Mouse (Mus musculus): ENCODE results near the gene Zdhhc1.

Zdhhc1 gene

GRCm38 (mm10) chr8:105517346-105517745 lies 20.6 kb upstream of the Zdhhc1 start:
- DNase-seq (ENCODE audit: low spot score) = peak; percentile 58

GRCm38 (mm10) chr8:105516018-105516645 lies 19.4 kb upstream of the Zdhhc1 start:
- DNase-seq (ENCODE audit: low spot score) = peak; percentile 95

GRCm38 (mm10) chr8:105514656-105515055 lies 18.0 kb upstream of the Zdhhc1 start:
- no peak for DNase-seq (ENCODE audit: low spot score)

GRCm38 (mm10) chr8:105514194-105514593 lies 17.5 kb upstream of the Zdhhc1 start:
- no peak for DNase-seq (ENCODE audit: low spot score)

GRCm38 (mm10) chr8:105509997-105510735 lies 13.5 kb upstream of the Zdhhc1 start:
- no peak for DNase-seq (ENCODE audit: low spot score)

- peak; percentile 42 for DNase-seq (ENCODE audit: low spot score)
Observed at GRCm38 (mm10) chr8:105508758-105509157, 12.1 kb upstream of the Zdhhc1 start.

- no peak for DNase-seq (ENCODE audit: low spot score)
Observed at GRCm38 (mm10) chr8:105506977-105507376, 10.3 kb upstream of the Zdhhc1 start.

- no peak for DNase-seq (ENCODE audit: low spot score)
Observed at GRCm38 (mm10) chr8:105504617-105505016, 7.9 kb upstream of the Zdhhc1 start.

GRCm38 (mm10) chr8:105499787-105500186 lies 3.1 kb upstream of the Zdhhc1 start:
- no peak for DNase-seq (ENCODE audit: low spot score)

- no peak for DNase-seq (ENCODE audit: low spot score)
Observed at GRCm38 (mm10) chr8:105495350-105496302, 1.1 kb downstream of the Zdhhc1 start.

- no peak for DNase-seq (ENCODE audit: low spot score)
Observed at GRCm38 (mm10) chr8:105494566-105494965, 2.1 kb downstream of the Zdhhc1 start.

GRCm38 (mm10) chr8:105493495-105493894 lies 3.2 kb downstream of the Zdhhc1 start:
- DNase-seq (ENCODE audit: low spot score) = peak; percentile 43

GRCm38 (mm10) chr8:105489281-105489680 lies 7.4 kb downstream of the Zdhhc1 start:
- no peak for DNase-seq (ENCODE audit: low spot score)

GRCm38 (mm10) chr8:105488082-105488481 lies 8.6 kb downstream of the Zdhhc1 start:
- DNase-seq (ENCODE audit: low spot score) = no peak

- peak; percentile 86 for DNase-seq (ENCODE audit: low spot score)
Observed at GRCm38 (mm10) chr8:105484392-105484791, 12.3 kb downstream of the Zdhhc1 start.

- DNase-seq (ENCODE audit: low spot score) = peak; percentile 20
Observed at GRCm38 (mm10) chr8:105484030-105484368, 12.7 kb downstream of the Zdhhc1 start.

GRCm38 (mm10) chr8:105483212-105484029 lies 13.3 kb downstream of the Zdhhc1 start:
- peak; percentile 81 for DNase-seq (ENCODE audit: low spot score)

GRCm38 (mm10) chr8:105482123-105482522 lies 14.6 kb downstream of the Zdhhc1 start:
- DNase-seq (ENCODE audit: low spot score) = no peak

- DNase-seq (ENCODE audit: low spot score) = peak; percentile 64
Observed at GRCm38 (mm10) chr8:105481453-105481852, 15.2 kb downstream of the Zdhhc1 start.

GRCm38 (mm10) chr8:105481013-105481412 lies 15.7 kb downstream of the Zdhhc1 start:
- peak; percentile 45 for DNase-seq (ENCODE audit: low spot score)

- DNase-seq (ENCODE audit: low spot score) = no peak
Observed at GRCm38 (mm10) chr8:105477792-105478191, 18.9 kb downstream of the Zdhhc1 start.
